Mouse (Mus musculus): ENCODE results near the gene Pi4k2a. TPM values are rescaled to one million over a fixed set of nuclear protein-coding genes. Genes with fewer than 3 reads are reported as not detected.
A peak's percentile ranks its signal among the peaks of the same experiment; 100 is the strongest.

Gene Pi4k2a
- polyA plus RNA-seq, 1 experiment from 2014 or later = 14.6 TPM

GRCm38 (mm10) chr19:42144541-42145167, 54.4 kb downstream of the Pi4k2a start:
- WGBS (ENCODE audit: insufficient replicate concordance) = 28% methylated on average over 8 of the region's 8 CpGs
- Histone ChIP-seq H3K9ac (ENCODE audit: low read depth, low read length) (no peak overlapping the region), H3K4me2 (no peak overlapping the region), H3K4me1 (ENCODE audit: control insufficient read depth, insufficient read depth, low read length) (peaks cover 15% of the 10 kb centered on the region), H3K27ac (ENCODE audit: low read depth, low read length) (no peak overlapping the region), H3K27me3 (ENCODE audit: control insufficient read depth, insufficient read depth, low read length) (no peaks in the 10 kb centered on the region), H3K9me3 (replicated peaks; ENCODE audit: control insufficient read depth, low read length) (no peaks in the 10 kb centered on the region), H3K36me3 (ENCODE audit: control insufficient read depth, insufficient read depth, low read length) (no peaks in the 10 kb centered on the region), H3K4me3 (ENCODE audit: low read depth, low read length) (no peak overlapping the region)
- ATAC-seq (replicated peaks; ENCODE audit: insufficient number of reproducible peaks, low FRiP score, low TSS enrichment) = no peak

GRCm38 (mm10) chr19:42145210-42145609, 54.9 kb downstream of the Pi4k2a start:
- H3K9me3 ChIP-seq (replicated peaks; ENCODE audit: control insufficient read depth, low read length) = no peaks in the 10 kb centered on the region
- H3K9ac ChIP-seq (ENCODE audit: low read depth, low read length) = no peak overlapping the region
- H3K4me3 ChIP-seq (ENCODE audit: low read depth, low read length) = no peak overlapping the region
- no peaks in the 10 kb centered on the region for H3K36me3 ChIP-seq (ENCODE audit: control insufficient read depth, insufficient read depth, low read length)
- H3K27ac ChIP-seq (ENCODE audit: low read depth, low read length) = no peak overlapping the region
- WGBS (ENCODE audit: insufficient replicate concordance) = 56% methylated on average over 4 of the region's 4 CpGs
- ATAC-seq (replicated peaks; ENCODE audit: insufficient number of reproducible peaks, low FRiP score, low TSS enrichment) = no peak
- no peaks in the 10 kb centered on the region for H3K27me3 ChIP-seq (ENCODE audit: control insufficient read depth, insufficient read depth, low read length)
- H3K4me2 ChIP-seq = no peak overlapping the region
- peaks cover 21% of the 10 kb centered on the region for H3K4me1 ChIP-seq (ENCODE audit: control insufficient read depth, insufficient read depth, low read length)

GRCm38 (mm10) chr19:42145731-42146130, 55.5 kb downstream of the Pi4k2a start:
- no peaks in the 10 kb centered on the region for H3K9me3 ChIP-seq (replicated peaks; ENCODE audit: control insufficient read depth, low read length)
- no peaks in the 10 kb centered on the region for H3K27me3 ChIP-seq (ENCODE audit: control insufficient read depth, insufficient read depth, low read length)
- no peak overlapping the region for H3K4me3 ChIP-seq (ENCODE audit: low read depth, low read length)
- H3K4me2 ChIP-seq = no peak overlapping the region
- H3K27ac ChIP-seq (ENCODE audit: low read depth, low read length) = no peak overlapping the region
- H3K9ac ChIP-seq (ENCODE audit: low read depth, low read length) = no peak overlapping the region
- WGBS (ENCODE audit: insufficient replicate concordance) = 87% methylated on average over 2 of the region's 2 CpGs
- H3K36me3 ChIP-seq (ENCODE audit: control insufficient read depth, insufficient read depth, low read length) = no peaks in the 10 kb centered on the region
- ATAC-seq (replicated peaks; ENCODE audit: insufficient number of reproducible peaks, low FRiP score, low TSS enrichment) = no peak
- H3K4me1 ChIP-seq (ENCODE audit: control insufficient read depth, insufficient read depth, low read length) = peaks cover 25% of the 10 kb centered on the region

- H3K9ac ChIP-seq (ENCODE audit: low read depth, low read length) = no peak overlapping the region
- no peaks in the 10 kb centered on the region for H3K9me3 ChIP-seq (replicated peaks; ENCODE audit: control insufficient read depth, low read length)
- peak overlapping the region; percentile 96; the same call in 1 of the 2 replicates for H3K4me2 ChIP-seq
- no peaks in the 10 kb centered on the region for H3K36me3 ChIP-seq (ENCODE audit: control insufficient read depth, insufficient read depth, low read length)
- no peak for ATAC-seq (replicated peaks; ENCODE audit: insufficient number of reproducible peaks, low FRiP score, low TSS enrichment)
- H3K27me3 ChIP-seq (ENCODE audit: control insufficient read depth, insufficient read depth, low read length) = no peaks in the 10 kb centered on the region
- H3K4me3 ChIP-seq (ENCODE audit: low read depth, low read length) = no peak overlapping the region
- peaks cover 26% of the 10 kb centered on the region for H3K4me1 ChIP-seq (ENCODE audit: control insufficient read depth, insufficient read depth, low read length)
- 81% methylated on average over 9 of the region's 9 CpGs for WGBS (ENCODE audit: insufficient replicate concordance)
- H3K27ac ChIP-seq (ENCODE audit: low read depth, low read length) = peak overlapping the region; percentile 84; the same call in 1 of the 2 replicates
Measured at GRCm38 (mm10) chr19:42146276-42147010, 56.2 kb downstream of the Pi4k2a start.

GRCm38 (mm10) chr19:42147170-42147768, 57.0 kb downstream of the Pi4k2a start, which contains the start of gene Marveld1:
Gene Marveld1 (plus strand): TSS chr19:42147400.
- peak within 1 kb of the TSS; percentile 84 for H3K27ac ChIP-seq (ENCODE audit: low read depth, low read length)
- H3K4me3 ChIP-seq (ENCODE audit: low read depth, low read length) = peak within 1 kb of the TSS; percentile 73
- no peaks in the 10 kb centered on the region for H3K27me3 ChIP-seq (ENCODE audit: control insufficient read depth, insufficient read depth, low read length)
- ATAC-seq (replicated peaks; ENCODE audit: insufficient number of reproducible peaks, low FRiP score, low TSS enrichment) = peak; percentile 62
- H3K9me3 ChIP-seq (replicated peaks; ENCODE audit: control insufficient read depth, low read length) = no peaks in the 10 kb centered on the region
- H3K4me1 ChIP-seq (ENCODE audit: control insufficient read depth, insufficient read depth, low read length) = peaks cover 30% of the 10 kb centered on the region
- WGBS (ENCODE audit: insufficient replicate concordance) = under 1% methylated on average over 26 of the region's 57 CpGs
- peak within 1 kb of the TSS; percentile 96 for H3K4me2 ChIP-seq
- no peaks in the 10 kb centered on the region for H3K36me3 ChIP-seq (ENCODE audit: control insufficient read depth, insufficient read depth, low read length)
- peak within 1 kb of the TSS; percentile 92 for H3K9ac ChIP-seq (ENCODE audit: low read depth, low read length)

- Histone ChIP-seq H3K9ac (ENCODE audit: low read depth, low read length) (peak overlapping the region; percentile 92), H3K27ac (ENCODE audit: low read depth, low read length) (peak overlapping the region; percentile 84), H3K9me3 (replicated peaks; ENCODE audit: control insufficient read depth, low read length) (no peaks in the 10 kb centered on the region), H3K27me3 (ENCODE audit: control insufficient read depth, insufficient read depth, low read length) (no peaks in the 10 kb centered on the region), H3K36me3 (ENCODE audit: control insufficient read depth, insufficient read depth, low read length) (no peaks in the 10 kb centered on the region), H3K4me3 (ENCODE audit: low read depth, low read length) (peak overlapping the region; percentile 73), H3K4me1 (ENCODE audit: control insufficient read depth, insufficient read depth, low read length) (peaks cover 30% of the 10 kb centered on the region), H3K4me2 (peak overlapping the region; percentile 96)
- WGBS (ENCODE audit: insufficient replicate concordance) = under 1% methylated on average over 63 of the region's 63 CpGs
- peak; percentile 23; the same call in 1 of the 2 replicates for ATAC-seq (replicated peaks; ENCODE audit: insufficient number of reproducible peaks, low FRiP score, low TSS enrichment)
Measured at GRCm38 (mm10) chr19:42147769-42148568, 57.7 kb downstream of the Pi4k2a start.

GRCm38 (mm10) chr19:42148569-42148860, 58.2 kb downstream of the Pi4k2a start:
- peak overlapping the region; percentile 73 for H3K4me3 ChIP-seq (ENCODE audit: low read depth, low read length)
- H3K27ac ChIP-seq (ENCODE audit: low read depth, low read length) = peak overlapping the region; percentile 84
- H3K4me2 ChIP-seq = peak overlapping the region; percentile 96
- H3K36me3 ChIP-seq (ENCODE audit: control insufficient read depth, insufficient read depth, low read length) = no peaks in the 10 kb centered on the region
- H3K9ac ChIP-seq (ENCODE audit: low read depth, low read length) = peak overlapping the region; percentile 92
- WGBS (ENCODE audit: insufficient replicate concordance) = 9% methylated on average over 7 of the region's 7 CpGs
- H3K4me1 ChIP-seq (ENCODE audit: control insufficient read depth, insufficient read depth, low read length) = peaks cover 30% of the 10 kb centered on the region
- H3K27me3 ChIP-seq (ENCODE audit: control insufficient read depth, insufficient read depth, low read length) = no peaks in the 10 kb centered on the region
- peak; percentile 44; the same call in 1 of the 2 replicates for ATAC-seq (replicated peaks; ENCODE audit: insufficient number of reproducible peaks, low FRiP score, low TSS enrichment)
- H3K9me3 ChIP-seq (replicated peaks; ENCODE audit: control insufficient read depth, low read length) = no peaks in the 10 kb centered on the region

- Histone ChIP-seq H3K9me3 (replicated peaks; ENCODE audit: control insufficient read depth, low read length) (no peaks in the 10 kb centered on the region), H3K27me3 (ENCODE audit: control insufficient read depth, insufficient read depth, low read length) (no peaks in the 10 kb centered on the region; the same call in 1 of the 2 replicates), H3K9ac (ENCODE audit: low read depth, low read length) (no peak overlapping the region), H3K4me3 (ENCODE audit: low read depth, low read length) (no peak overlapping the region), H3K4me2 (no peak overlapping the region), H3K4me1 (ENCODE audit: control insufficient read depth, insufficient read depth, low read length) (peaks cover 30% of the 10 kb centered on the region), H3K36me3 (ENCODE audit: control insufficient read depth, insufficient read depth, low read length) (no peaks in the 10 kb centered on the region), H3K27ac (ENCODE audit: low read depth, low read length) (no peak overlapping the region)
- WGBS (ENCODE audit: insufficient replicate concordance) = 4% methylated on average over 6 of the region's 6 CpGs
- ATAC-seq (replicated peaks; ENCODE audit: insufficient number of reproducible peaks, low FRiP score, low TSS enrichment) = no peak
Measured at GRCm38 (mm10) chr19:42151990-42152389, 61.7 kb downstream of the Pi4k2a start.

Measured in heart, embryonic 11.5 days (tissue).